Mouse (Mus musculus) heart, postnatal 0 days (tissue): ENCODE results near the gene E330021D16Rik. TPM values are rescaled to one million over a fixed set of nuclear protein-coding genes. Genes with fewer than 3 reads are reported as not detected.

Source experiments
- ATAC-seq: fragments of 200-750 bp; cut with Nextera tagmentation; 2 replicates; pipeline ENCODE4 v1.8.0; 2017; ENCODE audit warnings: low read depth, moderate number of reproducible peaks, moderate library complexity; ENCODE audit not compliant: insufficient read depth
- DNase-seq: peaks from one replicate; pipeline ENCODE4 v3.0.0-alpha.2; 2016; ENCODE audit warnings: low spot score
- H3K27ac ChIP-seq: fragments of 300-500 bp; sonication (generic); 2 replicates; pipeline ENCODE4 v1.5.1; 2014; ENCODE audit warnings: low read depth, mild to moderate bottlenecking
- H3K27me3 ChIP-seq: fragments of 300-500 bp; sonication (generic); 2 replicates; pipeline ENCODE4 v1.6.1; 2014; ENCODE audit warnings: low read length, mixed read lengths; ENCODE audit not compliant: control insufficient read depth, insufficient read depth
- H3K36me3 ChIP-seq: fragments of 300-500 bp; sonication (generic); replicated peaks from 2 replicates; pipeline ENCODE4 v1.6.1; 2014; ENCODE audit warnings: low read length, mixed read lengths; ENCODE audit not compliant: control insufficient read depth, insufficient read depth
- H3K4me1 ChIP-seq: fragments of 300-500 bp; sonication (generic); 2 replicates; pipeline ENCODE4 v1.6.1; 2014; ENCODE audit warnings: antibody characterized with exemption; ENCODE audit not compliant: control insufficient read depth, insufficient read depth
- H3K4me2 ChIP-seq: fragments of 300-500 bp; sonication (generic); 2 replicates; pipeline ENCODE4 v1.6.1; 2014; ENCODE audit warnings: low read depth, mild to moderate bottlenecking, low read length, moderate library complexity
- H3K4me3 ChIP-seq: fragments of 300-500 bp; sonication (generic); 2 replicates; pipeline ENCODE4 v1.5.1; 2014; ENCODE audit warnings: low read depth, low read length
- H3K9ac ChIP-seq: fragments of 300-500 bp; sonication (generic); replicated peaks from 2 replicates; pipeline ENCODE4 v1.6.1; 2014; ENCODE audit warnings: low read depth, low read length, mixed read lengths
- H3K9me3 ChIP-seq: fragments of 300-500 bp; sonication (generic); replicated peaks from 2 replicates; pipeline ENCODE4 v1.6.1; 2016; ENCODE audit warnings: low read length; ENCODE audit not compliant: control insufficient read depth
- CTCF ChIP-seq: IDR thresholded peaks from 2 replicates; pipeline ENCODE4 v1.5.1; 2016; ENCODE audit warnings: antibody characterized with exemption, control low read depth, low read depth
- EP300 ChIP-seq: IDR thresholded peaks from 2 replicates; pipeline ENCODE4 v1.6.1; 2016; ENCODE audit warnings: antibody characterized with exemption, low read depth
- WGBS: fragments of 180-500 bp; shearing (Covaris S2); extraction: QIAGEN DNeasy Blood & Tissue Kit; methylation state at CpG from one replicate; pipeline ENCODE4 v1.1.7; 2014; 5-methylcytosine and 5-hydroxymethylcytosine counted together
- polyA plus RNA-seq: library from polyadenylated mRNA; unstranded; fragments of >200 nt; fragmentation: Nextera tagmentation; extraction: Ambion mirVana; gene quantifications from 2 replicates; pipeline ENCODE4 v1.2.1, GENCODE M21; 2015
- total RNA-seq: library from RNA; depleted of rRNA; stranded (reverse); fragments of >200 nt; gene quantifications from 2 replicates; pipeline ENCODE4 v1.2.3, GENCODE M21; 2014; ENCODE audit warnings: low replicate concordance

E330021D16Rik gene
- total and polyA plus RNA-seq, 2 experiments from 2014 or later = not detected

DNA sequence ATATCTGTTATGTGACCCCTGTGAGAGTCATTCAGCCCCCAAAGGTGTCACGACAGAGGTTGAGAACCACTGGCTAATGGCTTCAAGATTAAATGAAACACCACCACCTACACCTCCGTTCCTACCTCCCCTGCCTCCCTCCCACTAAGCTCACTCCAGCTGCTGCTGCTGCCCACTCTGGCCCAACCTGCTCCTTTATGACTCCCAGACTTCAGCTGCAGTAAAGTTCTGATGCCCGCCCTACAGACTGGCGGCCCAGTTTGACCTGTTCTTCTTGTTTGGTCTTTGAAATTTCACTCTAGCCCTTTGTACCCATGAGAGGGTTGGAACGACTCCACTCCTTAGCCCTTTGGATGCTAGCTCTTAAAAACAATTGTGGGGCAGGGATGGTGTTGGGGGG, 10.6 kb upstream of the E330021D16Rik start:
- WGBS = 83% methylated on average over 5 of the region's 5 CpGs
- Histone ChIP-seq H3K36me3 (no peaks in the 10 kb centered on the region), H3K4me3 (no peak overlapping the region), H3K9me3 (no peaks in the 10 kb centered on the region), H3K4me2 (no peak overlapping the region), H3K9ac (no peak overlapping the region), H3K27ac (no peak overlapping the region), H3K27me3 (no peaks in the 10 kb centered on the region), H3K4me1 (no peaks in the 10 kb centered on the region)
- ATAC-seq (no peak), DNase-seq (no peak)
- no peak for TF ChIP-seq EP300
- no peak for TF ChIP-seq CTCF

DNA sequence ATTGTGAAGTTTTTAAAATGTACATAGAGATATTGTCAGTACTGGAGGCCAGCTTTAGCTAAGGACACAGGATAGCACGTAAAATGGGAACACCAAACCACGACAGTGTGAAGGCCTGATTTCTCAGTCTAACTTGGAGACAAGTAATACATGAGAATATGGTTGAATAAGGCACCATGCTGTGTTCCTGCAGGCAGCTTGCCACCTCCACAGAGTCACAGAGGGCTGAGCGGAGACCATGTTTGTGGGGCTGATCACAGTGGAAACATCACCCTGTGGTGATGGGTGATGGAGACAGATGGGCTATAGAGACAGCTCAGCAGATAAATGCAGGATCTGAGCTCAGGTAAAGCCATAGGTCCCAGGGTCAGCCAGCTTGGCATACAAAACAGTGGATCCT, 8.8 kb upstream of the E330021D16Rik start:
- ATAC-seq (no peak), DNase-seq (no peak)
- H3K4me2 ChIP-seq = no peak overlapping the region
- TF ChIP-seq CTCF = no peak
- no peak for TF ChIP-seq EP300
- no peaks in the 10 kb centered on the region for H3K27me3 ChIP-seq
- H3K27ac ChIP-seq = no peak overlapping the region
- no peak overlapping the region for H3K9ac ChIP-seq
- no peaks in the 10 kb centered on the region for H3K36me3 ChIP-seq
- peaks cover 3% of the 10 kb centered on the region for H3K4me1 ChIP-seq
- H3K9me3 ChIP-seq = no peaks in the 10 kb centered on the region
- H3K4me3 ChIP-seq = no peak overlapping the region
- 79% methylated on average over 3 of the region's 3 CpGs for WGBS

DNA sequence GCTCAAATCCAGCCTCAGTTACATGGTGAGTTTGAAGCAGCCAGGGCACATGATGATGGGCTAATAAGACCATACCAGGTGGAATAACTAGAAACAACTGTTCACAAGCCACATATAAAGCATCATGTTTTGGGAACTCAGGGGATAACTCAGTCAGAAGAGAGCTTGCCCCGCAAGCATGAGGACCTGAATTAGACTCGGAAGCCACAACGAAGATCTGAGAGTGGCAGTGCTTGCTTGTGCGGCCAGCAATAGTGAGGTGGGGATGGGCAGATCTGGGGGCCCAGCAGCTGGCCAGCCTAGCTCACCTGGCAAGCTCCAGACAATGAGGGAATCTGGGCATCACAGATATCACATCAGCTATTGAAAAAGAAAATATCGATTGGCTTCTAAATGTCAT, 7.8 kb upstream of the E330021D16Rik start:
- H3K36me3 ChIP-seq = no peaks in the 10 kb centered on the region
- no peak for DNase-seq
- 87% methylated on average over 5 of the region's 5 CpGs for WGBS
- H3K4me2 ChIP-seq = no peak overlapping the region
- H3K9ac ChIP-seq = no peak overlapping the region
- no peak overlapping the region for H3K4me3 ChIP-seq
- peaks cover 7% of the 10 kb centered on the region for H3K4me1 ChIP-seq
- ATAC-seq = no peak
- H3K27me3 ChIP-seq = no peaks in the 10 kb centered on the region
- TF ChIP-seq EP300 = no peak
- TF ChIP-seq CTCF = no peak
- no peaks in the 10 kb centered on the region for H3K9me3 ChIP-seq
- no peak overlapping the region for H3K27ac ChIP-seq

DNA sequence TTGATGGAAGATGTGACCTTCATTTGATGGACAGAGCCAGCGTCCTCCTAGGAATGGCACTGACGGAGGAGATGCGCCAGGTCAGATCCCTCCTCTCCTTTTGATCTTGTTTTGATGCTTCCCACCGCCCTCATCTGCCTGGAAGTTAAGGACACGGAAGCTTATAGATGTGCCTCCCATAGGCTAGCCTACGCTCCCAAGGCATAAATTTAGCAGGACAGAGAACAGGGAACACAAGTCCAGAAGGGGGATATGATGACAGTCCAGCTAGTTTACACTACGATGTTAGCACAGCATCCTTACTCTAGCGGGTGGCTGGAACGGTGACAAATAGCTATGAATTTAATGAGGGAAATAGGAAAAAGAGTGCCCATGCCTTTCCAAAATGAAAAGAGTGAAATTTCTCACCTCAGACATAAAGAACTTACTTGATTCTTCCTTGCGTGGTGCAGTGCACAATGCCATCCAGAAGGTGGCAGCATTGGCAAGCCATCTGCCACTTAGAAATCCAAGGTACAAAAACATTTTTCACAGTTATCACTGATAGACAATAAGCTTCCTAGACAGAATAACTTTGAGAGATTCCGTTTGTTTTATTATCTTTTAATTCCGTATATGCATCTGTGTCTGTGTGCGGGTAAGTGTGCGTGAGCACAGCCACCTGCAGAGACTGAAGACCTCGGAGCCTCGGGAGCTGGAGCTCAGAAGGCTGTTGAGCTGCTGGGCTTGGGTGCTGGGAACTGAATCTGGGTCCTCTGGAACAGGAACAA, 6.9 kb upstream of the E330021D16Rik start:
- peak; percentile 54 for DNase-seq
- no peak overlapping the region for H3K9ac ChIP-seq
- TF ChIP-seq CTCF (peak; percentile 92), EP300 (no peak)
- ATAC-seq = no peak
- H3K4me1 ChIP-seq = peaks cover 7% of the 10 kb centered on the region
- H3K27me3 ChIP-seq = no peaks in the 10 kb centered on the region
- no peak overlapping the region for H3K27ac ChIP-seq
- no peaks in the 10 kb centered on the region for H3K9me3 ChIP-seq
- no peak overlapping the region for H3K4me2 ChIP-seq
- H3K36me3 ChIP-seq = no peaks in the 10 kb centered on the region
- WGBS = 54% methylated on average over 16 of the region's 16 CpGs
- no peak overlapping the region for H3K4me3 ChIP-seq

DNA sequence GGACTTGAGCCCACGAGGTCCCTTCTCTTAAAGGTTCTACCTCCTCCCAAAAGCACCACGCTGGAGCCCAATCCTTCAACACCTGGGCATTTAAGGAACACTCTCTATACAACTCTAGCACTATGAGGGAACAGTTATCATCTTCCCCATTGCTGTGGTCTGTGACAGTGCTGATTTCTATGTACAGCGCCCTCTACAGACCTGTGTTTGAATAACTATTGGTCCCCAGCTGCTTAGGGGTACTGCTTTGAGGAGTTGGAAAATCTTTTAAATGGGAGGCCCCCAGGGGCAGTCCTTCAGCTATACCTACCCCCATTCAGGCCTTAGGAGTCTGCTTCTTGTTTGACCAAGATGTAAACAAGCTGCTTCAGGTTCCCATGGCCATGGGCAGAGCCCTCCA, 5.7 kb upstream of the E330021D16Rik start:
- Histone ChIP-seq H3K9me3 (no peaks in the 10 kb centered on the region), H3K4me2 (no peak overlapping the region), H3K27me3 (no peaks in the 10 kb centered on the region), H3K27ac (no peak overlapping the region), H3K4me1 (peaks cover 7% of the 10 kb centered on the region), H3K36me3 (no peaks in the 10 kb centered on the region), H3K4me3 (no peak overlapping the region), H3K9ac (no peak overlapping the region)
- no peak for DNase-seq
- 58% methylated on average over 3 of the region's 3 CpGs for WGBS
- ATAC-seq = no peak
- TF ChIP-seq EP300 (no peak), CTCF (no peak)
